Mouse (Mus musculus) megakaryocyte, adult 5-6 weeks (primary cell): ENCODE data around the gene Ppard. TPM values are rescaled to one million over a fixed set of nuclear protein-coding genes. Genes with fewer than 3 reads are reported as not detected.
"Not testable (repeated sequence)": the region's sequence is repeated elsewhere in the genome, so short reads cannot be mapped to it uniquely, and the experiment has no call there.

Experiments used
- ATAC-seq: 2 replicates; pipeline ENCODE4 v1.8.0; 2016; ENCODE audit warnings: mild to moderate bottlenecking, inconsistent platforms; ENCODE audit not compliant: poor library complexity, severe bottlenecking
- total RNA-seq, 2 experiments: library from RNA; stranded (forward) in 1 of 2; stranded (reverse) in 1 of 2; fragments of 153-499, 151-499 nt in 1 of 2; fragments of 221-1000, 200-1000 nt in 1 of 2; gene quantifications; 2 replicates each; pipeline versions ENCODE4 v1.2.3 to v1.2.4; 2015 to 2017

The Ppard gene
- total RNA-seq (2015) (19.5 and 19.6 TPM in 2 replicates), total RNA-seq (2017) (4.4 and 8.2 TPM in 2 replicates)

- peak; percentile 96 for ATAC-seq
Measured at GRCm38 (mm10) chr17:28232475-28233060, at the start of gene Ppard. Ppard (plus strand) TSS chr17:28232700.

GRCm38 (mm10) chr17:28184971-28185638, 47.4 kb upstream of the Ppard start:
- ATAC-seq, result 0 out of 2 replicates have a peak, but pooled peaks have one; percentile 11

GRCm38 (mm10) chr17:28188313-28188712, 44.2 kb upstream of the Ppard start:
- no peak for ATAC-seq

GRCm38 (mm10) chr17:28192754-28193153, 39.7 kb upstream of the Ppard start:
- ATAC-seq, result peak; percentile 59

GRCm38 (mm10) chr17:28193559-28193958, 38.9 kb upstream of the Ppard start:
- no peak for ATAC-seq

- no peak for ATAC-seq
Measured at GRCm38 (mm10) chr17:28195033-28195432, 37.5 kb upstream of the Ppard start.

- no peak for ATAC-seq
Measured at GRCm38 (mm10) chr17:28197646-28198045, 34.9 kb upstream of the Ppard start.

- no peak for ATAC-seq
Measured at GRCm38 (mm10) chr17:28201982-28202381, 30.5 kb upstream of the Ppard start.

GRCm38 (mm10) chr17:28204052-28204720, 28.3 kb upstream of the Ppard start:
- peak; percentile 36; the same call in 1 of the 2 replicates for ATAC-seq

- no peak for ATAC-seq
Measured at GRCm38 (mm10) chr17:28205443-28205842, 27.1 kb upstream of the Ppard start.

- no peak for ATAC-seq
Measured at GRCm38 (mm10) chr17:28207092-28207491, 25.4 kb upstream of the Ppard start.

GRCm38 (mm10) chr17:28207591-28208313, 24.7 kb upstream of the Ppard start, which contains the start of gene Def6:
Def6 (plus strand) TSS chr17:28207778.
- ATAC-seq, result peak; percentile 75

- ATAC-seq, result 0 out of 2 replicates have a peak, but pooled peaks have one; percentile 0
Measured at GRCm38 (mm10) chr17:28208314-28208612, 24.2 kb upstream of the Ppard start.

- ATAC-seq, result peak; percentile 65
Measured at GRCm38 (mm10) chr17:28209457-28210110, 22.9 kb upstream of the Ppard start.

GRCm38 (mm10) chr17:28211921-28212341, 20.6 kb upstream of the Ppard start:
- peak; percentile 9; the same call in 1 of the 2 replicates for ATAC-seq

GRCm38 (mm10) chr17:28212391-28212790, 20.1 kb upstream of the Ppard start:
- no peak for ATAC-seq

- no peak for ATAC-seq
Measured at GRCm38 (mm10) chr17:28213236-28213635, 19.3 kb upstream of the Ppard start.

- no peak for ATAC-seq
Measured at GRCm38 (mm10) chr17:28216791-28217190, 15.7 kb upstream of the Ppard start.

GRCm38 (mm10) chr17:28217721-28218649, 14.5 kb upstream of the Ppard start:
- peak; percentile 81 for ATAC-seq

- not testable (repeated sequence) for ATAC-seq
Measured at GRCm38 (mm10) chr17:28222463-28222862, 10.0 kb upstream of the Ppard start.
